Mouse (Mus musculus): ENCODE data around the gene Dnajc19. TPM values are rescaled to one million over a fixed set of nuclear protein-coding genes. Genes with fewer than 3 reads are reported as not detected.

The Dnajc19 gene
- polyA plus RNA-seq, 1 experiment: 72.0 TPM

- Histone ChIP-seq H3K27ac (ENCODE audit: insufficient read depth, low read length) (no peak overlapping the region), H3K4me3 (replicated peaks; ENCODE audit: insufficient read depth, low read depth, low read length) (no peak overlapping the region), H3K4me1 (ENCODE audit: control insufficient read depth, insufficient read depth, low read length) (no peaks in the 10 kb centered on the region), H3K27me3 (ENCODE audit: control insufficient read depth, insufficient read depth, low read length) (no peaks in the 10 kb centered on the region)
- TF ChIP-seq POLR2A (IDR thresholded peaks at IDR 0.05; ENCODE audit: borderline replicate concordance, insufficient read depth, low read length) (no peak), CTCF (IDR thresholded peaks at IDR 0.05; ENCODE audit: borderline replicate concordance, insufficient read depth, low read depth, low read length) (no peak)
- DNase-seq: no peak
- WGBS: 37% methylated on average over 2 of the region's 2 CpGs
Observed at GRCm38 (mm10) chr3:34006301-34006700, 74.8 kb downstream of the Dnajc19 start.

Other genes starting within 250 kb of the Dnajc19 start
- gene Ccdc39, start 237.0 kb downstream of the Dnajc19 start, polyA plus RNA-seq (2012; rRNA removed): 21.1 and 27.5 TPM in 2 replicates
- gene Fxr1, start 61.4 kb downstream of the Dnajc19 start, polyA plus RNA-seq (2012; rRNA removed): 56.8 and 62.8 TPM in 2 replicates